Mouse (Mus musculus) liver, postnatal 0 days (tissue): Measurements from ENCODE around the gene Epb41l2. TPM values are rescaled to one million over a fixed set of nuclear protein-coding genes. Genes with fewer than 3 reads are reported as not detected.

ENCODE experiments used
- ATAC-seq: fragments of 200-750 bp; cut with Nextera tagmentation; 2 replicates; pipeline ENCODE4 v1.8.0; 2017; ENCODE audit warnings: mild to moderate bottlenecking, moderate library complexity
- DNase-seq: peaks from one replicate; pipeline ENCODE4 v3.0.0-alpha.2; 2016
- H3K27ac ChIP-seq: fragments of 300-500 bp; sonication (generic); 2 replicates; pipeline ENCODE4 v1.5.1; 2014; ENCODE audit warnings: antibody characterized with exemption, moderate library complexity, mild to moderate bottlenecking, low read depth
- H3K27me3 ChIP-seq: fragments of 300-500 bp; sonication (generic); 2 replicates; pipeline ENCODE4 v1.6.1; 2014; ENCODE audit warnings: low read length, control low read depth, mixed read lengths; ENCODE audit not compliant: insufficient read depth
- H3K36me3 ChIP-seq: fragments of 300-500 bp; sonication (generic); replicated peaks from 2 replicates; pipeline ENCODE4 v1.6.1; 2014; ENCODE audit warnings: mild to moderate bottlenecking, control low read depth, low read length, moderate library complexity, mixed read lengths; ENCODE audit not compliant: insufficient read depth
- H3K4me1 ChIP-seq: fragments of 300-500 bp; sonication (generic); 2 replicates; pipeline ENCODE4 v1.6.1; 2014; ENCODE audit warnings: antibody characterized with exemption, mild to moderate bottlenecking, control low read depth; ENCODE audit not compliant: insufficient read depth
- H3K4me2 ChIP-seq: fragments of 300-500 bp; sonication (generic); 2 replicates; pipeline ENCODE4 v1.6.1; 2014; ENCODE audit warnings: low read depth, mild to moderate bottlenecking, low read length, moderate library complexity, mixed read lengths
- H3K4me3 ChIP-seq: fragments of 300-500 bp; sonication (generic); 2 replicates; pipeline ENCODE4 v1.5.1; 2014; ENCODE audit warnings: low read depth, low read length
- H3K9ac ChIP-seq: fragments of 300-500 bp; sonication (generic); replicated peaks from 2 replicates; pipeline ENCODE4 v1.6.1; 2014; ENCODE audit warnings: mild to moderate bottlenecking, moderate library complexity
- H3K9me3 ChIP-seq: fragments of 300-500 bp; sonication (generic); 2 replicates; pipeline ENCODE4 v1.6.1; 2016; ENCODE audit warnings: mild to moderate bottlenecking, control low read depth, low read length, mixed read lengths
- CTCF ChIP-seq: sonication (generic); IDR thresholded peaks from 2 replicates; pipeline ENCODE4 v1.5.1; 2016; ENCODE audit warnings: antibody characterized with exemption, low read depth
- EP300 ChIP-seq: IDR thresholded peaks from 2 replicates; pipeline ENCODE4 v1.6.1; 2016; ENCODE audit warnings: antibody characterized with exemption, low read depth, mild to moderate bottlenecking
- WGBS: fragments of 180-500 bp; shearing (Covaris S2); extraction: QIAGEN DNeasy Blood & Tissue Kit; methylation state at CpG from one replicate; pipeline ENCODE4 v1.1.7; 2014; ENCODE audit not compliant: insufficient replicate concordance; 5-methylcytosine and 5-hydroxymethylcytosine counted together
- polyA plus RNA-seq: library from polyadenylated mRNA; unstranded; fragments of >200 nt; fragmentation: Nextera tagmentation; extraction: Ambion mirVana; gene quantifications from 2 replicates; pipeline ENCODE4 v1.2.1, GENCODE M21; 2015

Gene Epb41l2
- polyA plus RNA-seq, 1 experiment from 2014 or later, result 7.8 TPM

DNA sequence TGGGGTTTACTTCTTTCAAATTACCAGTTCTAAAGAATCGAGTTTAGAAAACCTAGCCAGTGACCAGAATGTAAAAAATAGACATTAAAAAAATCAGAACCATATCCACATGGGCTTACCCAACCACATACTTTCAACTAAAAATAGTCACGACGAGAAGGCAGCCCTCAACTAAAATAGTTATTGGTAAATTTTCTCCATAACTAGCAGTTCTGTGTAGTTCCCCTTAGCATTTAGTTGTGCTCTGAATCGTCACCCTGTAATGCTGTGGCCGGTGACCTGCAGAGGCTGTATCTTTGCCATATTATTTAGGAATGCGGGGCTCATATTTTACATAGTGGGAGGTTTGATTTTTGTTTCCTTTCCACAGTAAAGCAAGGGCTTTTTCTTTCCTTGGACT is 2.6 kb downstream of the Epb41l2 start:
- H3K36me3 ChIP-seq, result no peaks in the 10 kb centered on the region
- peak overlapping the region; percentile 9; the same call in 1 of the 2 replicates for H3K4me3 ChIP-seq
- H3K9ac ChIP-seq, result no peak overlapping the region
- no peak overlapping the region for H3K27ac ChIP-seq
- H3K27me3 ChIP-seq, result no peaks in the 10 kb centered on the region
- peak overlapping the region; percentile 95 for H3K4me2 ChIP-seq
- peaks cover 18% of the 10 kb centered on the region for H3K4me1 ChIP-seq
- DNase-seq, result no peak
- H3K9me3 ChIP-seq, result no peaks in the 10 kb centered on the region
- no peak for ATAC-seq
- TF ChIP-seq EP300, result no peak
- 50% methylated on average over 6 of the region's 6 CpGs for WGBS

DNA sequence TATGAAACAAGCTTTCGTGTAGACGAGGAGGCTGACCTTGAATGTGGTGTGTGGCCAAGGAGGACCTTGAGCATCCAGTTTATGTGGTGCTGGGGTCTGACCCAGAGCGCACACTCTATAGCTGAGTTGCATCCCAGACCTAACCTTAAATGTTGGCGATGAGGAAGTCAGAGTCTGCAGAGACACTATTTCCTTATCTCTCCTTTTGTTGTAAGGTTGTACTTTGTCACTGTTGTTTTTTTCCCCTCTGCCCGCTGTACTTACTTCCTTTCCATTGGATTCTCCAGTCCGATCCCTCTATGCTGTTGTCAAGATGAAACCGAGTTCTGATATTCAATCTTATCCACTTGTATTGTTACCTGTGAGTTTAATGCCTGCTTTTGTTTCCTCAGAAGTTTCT is 5.6 kb downstream of the Epb41l2 start:
- WGBS, result 66% methylated on average over 7 of the region's 7 CpGs
- no peak overlapping the region for H3K27ac ChIP-seq
- no peak for ATAC-seq
- no peak for DNase-seq
- H3K36me3 ChIP-seq, result no peaks in the 10 kb centered on the region
- TF ChIP-seq EP300 (no peak), CTCF (no peak)
- no peak overlapping the region for H3K4me3 ChIP-seq
- no peaks in the 10 kb centered on the region for H3K9me3 ChIP-seq
- no peak overlapping the region for H3K4me2 ChIP-seq
- H3K9ac ChIP-seq, result no peak overlapping the region
- H3K27me3 ChIP-seq, result no peaks in the 10 kb centered on the region
- H3K4me1 ChIP-seq, result peaks cover 16% of the 10 kb centered on the region

DNA sequence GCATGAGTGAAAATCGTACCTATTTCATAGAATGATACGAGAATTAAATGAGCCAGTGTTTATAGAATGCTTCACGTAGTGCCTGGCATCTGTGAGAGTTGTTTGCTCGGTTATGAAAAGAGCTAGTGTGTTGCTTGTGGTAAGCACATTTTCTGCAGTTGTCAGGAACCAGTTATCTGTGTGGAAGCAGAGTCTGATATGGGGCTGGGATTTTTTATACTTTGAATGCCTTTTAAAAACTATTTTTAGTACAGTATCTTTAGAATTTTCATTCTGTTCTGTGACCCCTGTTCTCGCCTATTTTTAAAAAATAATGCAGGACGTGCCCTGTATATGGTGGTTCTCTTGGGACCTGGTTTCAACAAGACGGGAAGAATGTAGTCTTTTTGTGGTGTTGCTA is 6.1 kb downstream of the Epb41l2 start:
- no peak overlapping the region for H3K27ac ChIP-seq
- 53% methylated on average over 7 of the region's 7 CpGs for WGBS
- DNase-seq, result no peak
- peaks cover 12% of the 10 kb centered on the region for H3K4me1 ChIP-seq
- H3K9me3 ChIP-seq, result no peaks in the 10 kb centered on the region
- H3K27me3 ChIP-seq, result no peaks in the 10 kb centered on the region
- no peak overlapping the region for H3K9ac ChIP-seq
- no peak for ATAC-seq
- H3K36me3 ChIP-seq, result no peaks in the 10 kb centered on the region
- TF ChIP-seq CTCF (no peak), EP300 (0 out of 2 replicates have a peak, but pooled peaks have one; percentile 33)
- H3K4me2 ChIP-seq, result no peak overlapping the region
- H3K4me3 ChIP-seq, result no peak overlapping the region

DNA sequence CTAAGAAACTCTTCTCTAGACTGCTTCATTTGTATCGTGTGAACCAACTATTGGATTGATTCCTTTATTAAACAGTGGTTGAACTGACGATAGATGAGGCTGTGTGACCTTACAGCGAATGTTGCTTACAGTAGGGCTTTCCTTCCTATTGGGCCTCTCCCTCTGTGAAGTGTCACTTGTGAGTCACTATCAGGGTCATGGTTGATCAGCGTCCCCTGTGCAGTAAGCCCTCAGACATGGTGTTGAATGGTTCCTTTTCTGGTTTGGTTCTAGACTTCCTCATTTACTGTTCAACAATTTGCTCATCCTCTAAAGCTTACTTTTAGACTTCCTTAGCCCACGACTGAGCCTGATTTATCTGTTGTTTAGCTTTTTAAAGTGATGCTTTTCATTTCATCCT is 7.1 kb downstream of the Epb41l2 start:
- H3K27ac ChIP-seq, result no peak overlapping the region
- DNase-seq (no peak), ATAC-seq (peak; percentile 51; the same call in 1 of the 2 replicates)
- no peaks in the 10 kb centered on the region for H3K9me3 ChIP-seq
- no peaks in the 10 kb centered on the region for H3K36me3 ChIP-seq
- H3K4me1 ChIP-seq, result peaks cover 12% of the 10 kb centered on the region
- H3K4me2 ChIP-seq, result no peak overlapping the region
- 46% methylated on average over 5 of the region's 5 CpGs for WGBS
- no peak overlapping the region for H3K9ac ChIP-seq
- TF ChIP-seq EP300 (no peak), CTCF (no peak)
- no peaks in the 10 kb centered on the region for H3K27me3 ChIP-seq
- H3K4me3 ChIP-seq, result no peak overlapping the region

DNA sequence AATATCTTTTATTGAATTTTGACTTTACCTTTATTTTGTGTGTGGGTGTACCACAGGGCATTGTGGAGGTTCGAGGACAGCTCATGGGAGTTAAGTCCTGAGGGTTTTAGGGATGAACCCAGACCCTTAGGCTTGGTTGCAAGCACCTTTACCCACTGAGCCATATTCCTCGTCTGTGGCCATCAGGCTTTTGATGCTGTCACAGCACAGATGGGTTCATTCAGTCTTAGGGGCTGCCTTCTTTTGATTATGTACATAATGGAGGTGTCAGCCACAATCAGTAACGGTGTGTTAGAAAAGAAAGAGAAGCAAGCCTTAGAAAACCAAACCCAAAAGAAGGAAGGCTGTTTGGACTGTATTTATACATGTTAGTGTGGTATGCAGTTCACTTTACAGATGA is 9.3 kb downstream of the Epb41l2 start:
- Histone ChIP-seq H3K4me3 (no peak overlapping the region), H3K9ac (no peak overlapping the region), H3K27ac (no peak overlapping the region), H3K27me3 (no peaks in the 10 kb centered on the region), H3K36me3 (no peaks in the 10 kb centered on the region), H3K4me1 (peaks cover 13% of the 10 kb centered on the region), H3K9me3 (no peaks in the 10 kb centered on the region), H3K4me2 (no peak overlapping the region)
- ATAC-seq (no peak), DNase-seq (no peak)
- TF ChIP-seq EP300, result no peak
- TF ChIP-seq CTCF, result no peak
- WGBS, result 74% methylated on average over 3 of the region's 3 CpGs

DNA sequence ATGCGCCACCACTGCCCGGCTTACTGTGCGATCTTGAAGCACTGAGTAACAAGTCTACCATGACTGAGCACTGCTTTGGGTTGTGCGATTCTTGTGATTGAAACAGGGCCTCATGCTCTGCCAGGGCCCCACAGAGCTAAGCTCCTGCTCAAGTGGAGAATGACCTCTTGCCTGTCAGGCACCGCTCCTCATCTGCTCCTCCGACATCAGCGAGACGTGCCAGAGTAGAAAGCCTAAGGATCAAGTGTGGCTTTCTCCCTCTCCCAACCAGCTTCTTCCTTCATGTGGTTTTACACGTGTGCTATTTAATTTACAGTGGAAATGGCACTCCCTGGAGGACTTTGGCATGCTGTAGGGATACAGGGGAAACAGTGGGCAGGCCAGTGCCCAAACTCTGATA is 10.1 kb downstream of the Epb41l2 start:
- Histone ChIP-seq H3K27me3 (no peaks in the 10 kb centered on the region), H3K4me1 (peaks cover 13% of the 10 kb centered on the region), H3K36me3 (no peaks in the 10 kb centered on the region), H3K27ac (no peak overlapping the region), H3K4me2 (no peak overlapping the region), H3K9me3 (no peaks in the 10 kb centered on the region), H3K9ac (no peak overlapping the region), H3K4me3 (no peak overlapping the region)
- ATAC-seq (no peak), DNase-seq (no peak)
- WGBS, result 85% methylated on average over 9 of the region's 9 CpGs
- no peak for TF ChIP-seq CTCF
- no peak for TF ChIP-seq EP300

DNA sequence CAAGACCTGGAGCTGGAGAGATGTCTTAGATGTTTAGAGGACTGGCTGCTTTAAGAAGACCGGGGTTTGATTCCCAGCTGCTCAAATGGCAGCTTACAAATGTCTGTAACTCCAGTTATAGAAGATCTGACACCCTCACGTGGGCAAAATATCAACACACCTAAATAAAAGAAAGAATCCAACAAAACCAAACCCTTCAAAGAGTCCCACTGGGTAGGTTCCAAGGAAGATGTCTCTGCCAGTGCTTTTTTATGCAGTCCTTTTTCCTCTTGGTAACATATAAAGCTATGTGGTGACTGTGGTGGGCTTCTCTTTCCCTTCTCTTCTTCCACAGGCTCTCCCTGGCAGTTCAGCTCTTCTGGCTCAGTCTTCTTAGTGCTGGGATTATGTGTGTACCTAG is 11.7 kb downstream of the Epb41l2 start:
- Histone ChIP-seq H3K4me1 (peaks cover 11% of the 10 kb centered on the region), H3K9me3 (no peaks in the 10 kb centered on the region), H3K27ac (no peak overlapping the region), H3K4me2 (no peak overlapping the region), H3K27me3 (no peaks in the 10 kb centered on the region), H3K4me3 (no peak overlapping the region), H3K9ac (no peak overlapping the region), H3K36me3 (no peaks in the 10 kb centered on the region)
- TF ChIP-seq EP300 (no peak), CTCF (no peak)
- ATAC-seq, result no peak
- 71% methylated on average over 2 of the region's 2 CpGs for WGBS
- DNase-seq, result no peak
